Mouse (Mus musculus): ENCODE measurements around the gene Mslnl. TPM values are rescaled to one million over a fixed set of nuclear protein-coding genes. Genes with fewer than 3 reads are reported as not detected.
A peak's percentile ranks its signal among the peaks of the same experiment; 100 is the strongest.

Mslnl gene
- polyA plus RNA-seq, 1 experiment: 0.30 TPM

GRCm38 (mm10) chr17:25748238-25748637 is 12.4 kb downstream of the Mslnl start:
- TF ChIP-seq POLR2A (IDR thresholded peaks at IDR 0.05; ENCODE audit: insufficient read depth, low read length) (no peak), CTCF (IDR thresholded peaks at IDR 0.05; ENCODE audit: low read depth, low read length) (no peak), EP300 (IDR thresholded peaks at IDR 0.05; ENCODE audit: insufficient read depth, low read depth, low read length) (no peak)
- Histone ChIP-seq H3K9ac (ENCODE audit: low read depth, poor library complexity, severe bottlenecking) (no peak overlapping the region), H3K27me3 (ENCODE audit: control insufficient read depth, insufficient read depth, low read length, poor library complexity, severe bottlenecking) (no peaks in the 10 kb centered on the region), H3K9me3 (replicated peaks; ENCODE audit: control insufficient read depth, insufficient read depth, low read length, poor library complexity, severe bottlenecking) (no peaks in the 10 kb centered on the region), H3K4me1 (ENCODE audit: control insufficient read depth, insufficient read depth, low read length) (no peaks in the 10 kb centered on the region), H3K27ac (ENCODE audit: insufficient read depth, low read length) (no peak overlapping the region), H3K36me3 (ENCODE audit: control insufficient read depth, insufficient read depth, low read length, poor library complexity, severe bottlenecking) (no peaks in the 10 kb centered on the region), H3K4me3 (ENCODE audit: low read depth, low read length) (no peak overlapping the region)

- H3K4me3 ChIP-seq (ENCODE audit: low read depth, low read length): no peak overlapping the region
- no peak overlapping the region for H3K27ac ChIP-seq (ENCODE audit: insufficient read depth, low read length)
- TF ChIP-seq CTCF (IDR thresholded peaks at IDR 0.05; ENCODE audit: low read depth, low read length) (no peak), POLR2A (IDR thresholded peaks at IDR 0.05; ENCODE audit: insufficient read depth, low read length) (no peak), EP300 (IDR thresholded peaks at IDR 0.05; ENCODE audit: insufficient read depth, low read depth, low read length) (no peak)
Measured at GRCm38 (mm10) chr17:25749314-25749713, 13.5 kb downstream of the Mslnl start.

GRCm38 (mm10) chr17:25751446-25751845 is 15.6 kb downstream of the Mslnl start:
- Histone ChIP-seq H3K4me3 (ENCODE audit: low read depth, low read length) (no peak overlapping the region), H3K27me3 (ENCODE audit: control insufficient read depth, insufficient read depth, low read length, poor library complexity, severe bottlenecking) (no peaks in the 10 kb centered on the region), H3K4me1 (ENCODE audit: control insufficient read depth, insufficient read depth, low read length) (peaks cover 12% of the 10 kb centered on the region), H3K9me3 (replicated peaks; ENCODE audit: control insufficient read depth, insufficient read depth, low read length, poor library complexity, severe bottlenecking) (no peaks in the 10 kb centered on the region), H3K36me3 (ENCODE audit: control insufficient read depth, insufficient read depth, low read length, poor library complexity, severe bottlenecking) (no peaks in the 10 kb centered on the region), H3K27ac (ENCODE audit: insufficient read depth, low read length) (no peak overlapping the region), H3K9ac (ENCODE audit: low read depth, poor library complexity, severe bottlenecking) (no peak overlapping the region)
- TF ChIP-seq EP300 (IDR thresholded peaks at IDR 0.05; ENCODE audit: insufficient read depth, low read depth, low read length) (no peak), CTCF (IDR thresholded peaks at IDR 0.05; ENCODE audit: low read depth, low read length) (no peak), POLR2A (IDR thresholded peaks at IDR 0.05; ENCODE audit: insufficient read depth, low read length) (no peak)

More at GRCm38 (mm10) chr17:25749314-25749713, 13.5 kb downstream of the Mslnl start:
- H3K9me3 ChIP-seq (replicated peaks; ENCODE audit: control insufficient read depth, insufficient read depth, low read length, poor library complexity, severe bottlenecking): no peaks in the 10 kb centered on the region
- H3K4me1 ChIP-seq (ENCODE audit: control insufficient read depth, insufficient read depth, low read length): peaks cover 4% of the 10 kb centered on the region
- no peak overlapping the region for H3K9ac ChIP-seq (ENCODE audit: low read depth, poor library complexity, severe bottlenecking)
- H3K27me3 ChIP-seq (ENCODE audit: control insufficient read depth, insufficient read depth, low read length, poor library complexity, severe bottlenecking): no peaks in the 10 kb centered on the region
- H3K36me3 ChIP-seq (ENCODE audit: control insufficient read depth, insufficient read depth, low read length, poor library complexity, severe bottlenecking): no peaks in the 10 kb centered on the region

GRCm38 (mm10) chr17:25754241-25754640 is 18.4 kb downstream of the Mslnl start, which contains the start of gene Msln:
Gene Msln, minus strand, starts transcription at chr17:25754378.
- TF ChIP-seq EP300 (IDR thresholded peaks at IDR 0.05; ENCODE audit: insufficient read depth, low read depth, low read length): no peak
- Histone ChIP-seq H3K4me3 (ENCODE audit: low read depth, low read length) (no peak within 1 kb of the TSS), H3K36me3 (ENCODE audit: control insufficient read depth, insufficient read depth, low read length, poor library complexity, severe bottlenecking) (no peaks in the 10 kb centered on the region), H3K9me3 (replicated peaks; ENCODE audit: control insufficient read depth, insufficient read depth, low read length, poor library complexity, severe bottlenecking) (no peaks in the 10 kb centered on the region), H3K9ac (ENCODE audit: low read depth, poor library complexity, severe bottlenecking) (no peak within 1 kb of the TSS; the same call in 1 of the 2 replicates), H3K27me3 (ENCODE audit: control insufficient read depth, insufficient read depth, low read length, poor library complexity, severe bottlenecking) (no peaks in the 10 kb centered on the region), H3K27ac (ENCODE audit: insufficient read depth, low read length) (peak within 1 kb of the TSS; percentile 65), H3K4me1 (ENCODE audit: control insufficient read depth, insufficient read depth, low read length) (peaks cover 18% of the 10 kb centered on the region)

- Histone ChIP-seq H3K27ac (ENCODE audit: insufficient read depth, low read length) (peak overlapping the region; percentile 65), H3K9me3 (replicated peaks; ENCODE audit: control insufficient read depth, insufficient read depth, low read length, poor library complexity, severe bottlenecking) (no peaks in the 10 kb centered on the region), H3K9ac (ENCODE audit: low read depth, poor library complexity, severe bottlenecking) (no peak overlapping the region; the same call in 1 of the 2 replicates)
Measured at GRCm38 (mm10) chr17:25755086-25755485, 19.2 kb downstream of the Mslnl start.

GRCm38 (mm10) chr17:25755627-25756377 is 20.0 kb downstream of the Mslnl start:
- H3K4me1 ChIP-seq (ENCODE audit: control insufficient read depth, insufficient read depth, low read length): peaks cover 18% of the 10 kb centered on the region
- no peaks in the 10 kb centered on the region for H3K27me3 ChIP-seq (ENCODE audit: control insufficient read depth, insufficient read depth, low read length, poor library complexity, severe bottlenecking)
- H3K9me3 ChIP-seq (replicated peaks; ENCODE audit: control insufficient read depth, insufficient read depth, low read length, poor library complexity, severe bottlenecking): no peaks in the 10 kb centered on the region
- TF ChIP-seq EP300 (IDR thresholded peaks at IDR 0.05; ENCODE audit: insufficient read depth, low read depth, low read length) (peak; percentile 92), CTCF (IDR thresholded peaks at IDR 0.05; ENCODE audit: low read depth, low read length) (no peak)
- no peaks in the 10 kb centered on the region for H3K36me3 ChIP-seq (ENCODE audit: control insufficient read depth, insufficient read depth, low read length, poor library complexity, severe bottlenecking)
- no peak overlapping the region for H3K4me3 ChIP-seq (ENCODE audit: low read depth, low read length)
- H3K27ac ChIP-seq (ENCODE audit: insufficient read depth, low read length): peak overlapping the region; percentile 94
- H3K9ac ChIP-seq (ENCODE audit: low read depth, poor library complexity, severe bottlenecking): no peak overlapping the region; the same call in 1 of the 2 replicates

More at GRCm38 (mm10) chr17:25755086-25755485, 19.2 kb downstream of the Mslnl start:
- H3K4me3 ChIP-seq (ENCODE audit: low read depth, low read length): no peak overlapping the region
- H3K36me3 ChIP-seq (ENCODE audit: control insufficient read depth, insufficient read depth, low read length, poor library complexity, severe bottlenecking): no peaks in the 10 kb centered on the region
- H3K27me3 ChIP-seq (ENCODE audit: control insufficient read depth, insufficient read depth, low read length, poor library complexity, severe bottlenecking): no peaks in the 10 kb centered on the region
- TF ChIP-seq EP300 (IDR thresholded peaks at IDR 0.05; ENCODE audit: insufficient read depth, low read depth, low read length): no peak
- TF ChIP-seq CTCF (IDR thresholded peaks at IDR 0.05; ENCODE audit: low read depth, low read length): no peak
- TF ChIP-seq POLR2A (IDR thresholded peaks at IDR 0.05; ENCODE audit: insufficient read depth, low read length): no peak
- H3K4me1 ChIP-seq (ENCODE audit: control insufficient read depth, insufficient read depth, low read length): peaks cover 18% of the 10 kb centered on the region
